Mouse (Mus musculus): Measurements from ENCODE around the gene Prpf31. TPM values are rescaled to one million over a fixed set of nuclear protein-coding genes. Genes with fewer than 3 reads are reported as not detected.

Prpf31 gene
- polyA plus RNA-seq (2015; fragmentation: Nextera tagmentation; extraction: Ambion mirVana), result 115 and 118 TPM in 2 replicates

GRCm38 (mm10) chr7:3629543-3630477 is at the start of gene Prpf31, which contains the start of gene Tfpt:
Prpf31 (plus strand) TSS chr7:3629985.
Tfpt (minus strand) TSS chr7:3629929.
- peak within 1 kb of the TSS; percentile 88 for H3K27ac ChIP-seq (ENCODE audit: low read length)
- peaks cover 28% of the 10 kb centered on the region for H3K36me3 ChIP-seq (ENCODE audit: insufficient read depth, low read length)
- H3K27me3 ChIP-seq (ENCODE audit: insufficient read depth, low read length), result no peaks in the 10 kb centered on the region
- peak; percentile 86 for ATAC-seq (ENCODE audit: low FRiP score, low TSS enrichment)
- H3K4me3 ChIP-seq (ENCODE audit: low read length), result peak within 1 kb of the TSS; percentile 71
- peak within 1 kb of the TSS; percentile 98 for H3K4me2 ChIP-seq (replicated peaks; ENCODE audit: low read depth, low read length)
- WGBS, result 1% methylated on average over 47 of the region's 47 CpGs
- H3K9ac ChIP-seq (replicated peaks; ENCODE audit: low read length), result peak within 1 kb of the TSS; percentile 88
- peaks cover 22% of the 10 kb centered on the region for H3K4me1 ChIP-seq (ENCODE audit: insufficient read depth, low read length)
- H3K9me3 ChIP-seq (ENCODE audit: low read length), result no peaks in the 10 kb centered on the region

- no peaks in the 10 kb centered on the region for H3K9me3 ChIP-seq (ENCODE audit: low read length)
- H3K4me1 ChIP-seq (ENCODE audit: insufficient read depth, low read length), result no peaks in the 10 kb centered on the region
- WGBS, result 23% methylated on average over 2 of the region's 2 CpGs
- H3K36me3 ChIP-seq (ENCODE audit: insufficient read depth, low read length), result no peaks in the 10 kb centered on the region
- H3K4me3 ChIP-seq (ENCODE audit: low read length), result no peak overlapping the region
- no peak for ATAC-seq (ENCODE audit: low FRiP score, low TSS enrichment)
- no peak overlapping the region for H3K9ac ChIP-seq (replicated peaks; ENCODE audit: low read length)
- H3K27ac ChIP-seq (ENCODE audit: low read length), result no peak overlapping the region
- H3K27me3 ChIP-seq (ENCODE audit: insufficient read depth, low read length), result no peaks in the 10 kb centered on the region
- no peak overlapping the region for H3K4me2 ChIP-seq (replicated peaks; ENCODE audit: low read depth, low read length)
Observed at GRCm38 (mm10) chr7:3580029-3580428, 49.8 kb upstream of the Prpf31 start.

DNA sequence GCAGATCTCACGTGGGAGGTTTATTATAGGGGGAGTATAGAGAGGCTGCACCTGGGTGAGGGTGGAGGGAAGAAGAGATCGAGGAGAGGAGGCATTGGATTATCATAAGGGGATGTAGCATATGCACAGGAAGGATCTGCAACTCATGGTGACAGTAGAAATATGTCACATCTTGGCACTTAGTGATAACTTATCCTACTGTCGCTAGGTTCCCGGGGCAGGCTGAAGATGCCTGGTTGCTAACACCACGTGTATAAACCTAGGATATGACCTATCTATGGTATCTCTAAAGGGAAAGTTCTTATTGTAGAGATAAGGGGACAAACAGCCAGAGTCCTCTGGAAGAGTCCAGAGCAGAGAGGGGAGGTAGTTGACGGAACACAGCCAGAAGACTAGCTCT is 44.0 kb upstream of the Prpf31 start:
- no peaks in the 10 kb centered on the region for H3K4me1 ChIP-seq (ENCODE audit: insufficient read depth, low read length)
- H3K4me3 ChIP-seq (ENCODE audit: low read length), result no peak overlapping the region
- no peak overlapping the region for H3K4me2 ChIP-seq (replicated peaks; ENCODE audit: low read depth, low read length)
- no peaks in the 10 kb centered on the region for H3K27me3 ChIP-seq (ENCODE audit: insufficient read depth, low read length)
- 14% methylated on average over 6 of the region's 6 CpGs for WGBS
- no peak overlapping the region for H3K27ac ChIP-seq (ENCODE audit: low read length)
- no peak for ATAC-seq (ENCODE audit: low FRiP score, low TSS enrichment)
- H3K9ac ChIP-seq (replicated peaks; ENCODE audit: low read length), result no peak overlapping the region
- no peaks in the 10 kb centered on the region for H3K9me3 ChIP-seq (ENCODE audit: low read length)
- H3K36me3 ChIP-seq (ENCODE audit: insufficient read depth, low read length), result no peaks in the 10 kb centered on the region

DNA sequence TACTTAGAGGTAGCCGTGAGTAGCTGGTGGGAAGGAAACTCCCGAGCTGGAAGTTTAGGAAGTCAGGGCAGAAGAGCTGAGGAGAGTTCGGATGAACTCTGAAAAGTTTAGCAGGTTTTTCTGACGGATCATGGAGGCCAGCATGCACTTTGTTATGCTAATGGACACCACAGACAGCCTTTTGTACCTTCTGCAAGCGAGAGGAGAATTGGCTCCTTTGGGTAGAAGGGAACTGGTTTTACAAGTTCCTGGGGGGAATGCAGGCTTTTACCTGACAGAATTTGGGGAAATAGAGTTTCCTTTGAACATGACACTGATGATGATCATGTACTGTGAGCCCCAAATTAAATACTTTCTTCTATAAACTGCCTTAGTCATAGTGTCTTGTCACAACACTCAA is 43.5 kb upstream of the Prpf31 start:
- Histone ChIP-seq H3K4me1 (ENCODE audit: insufficient read depth, low read length) (no peaks in the 10 kb centered on the region), H3K9ac (replicated peaks; ENCODE audit: low read length) (no peak overlapping the region), H3K9me3 (ENCODE audit: low read length) (no peaks in the 10 kb centered on the region), H3K27ac (ENCODE audit: low read length) (no peak overlapping the region), H3K27me3 (ENCODE audit: insufficient read depth, low read length) (no peaks in the 10 kb centered on the region), H3K4me3 (ENCODE audit: low read length) (no peak overlapping the region), H3K4me2 (replicated peaks; ENCODE audit: low read depth, low read length) (no peak overlapping the region), H3K36me3 (ENCODE audit: insufficient read depth, low read length) (no peaks in the 10 kb centered on the region)
- ATAC-seq (ENCODE audit: low FRiP score, low TSS enrichment), result no peak
- 9% methylated on average over 5 of the region's 5 CpGs for WGBS

DNA sequence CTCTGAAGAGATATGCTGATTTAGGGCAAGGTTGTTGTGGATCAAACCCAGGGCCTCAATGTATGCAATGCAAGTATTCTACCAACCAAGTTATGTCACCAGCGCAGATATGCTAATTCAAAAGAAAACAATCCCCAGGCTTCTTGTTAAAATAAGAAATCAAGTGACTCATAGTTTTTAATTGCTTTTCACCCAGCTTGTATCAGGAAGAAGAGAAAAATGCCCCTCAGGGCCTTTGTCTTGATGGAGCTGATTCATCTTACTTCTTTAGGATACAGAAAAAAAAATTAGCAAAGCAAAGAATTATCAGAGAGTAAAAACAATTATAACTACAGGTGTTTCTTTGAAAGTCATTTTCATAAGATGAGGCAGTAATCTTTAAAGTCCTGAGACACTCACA is 42.5 kb upstream of the Prpf31 start:
- Histone ChIP-seq H3K9ac (replicated peaks; ENCODE audit: low read length) (no peak overlapping the region), H3K36me3 (ENCODE audit: insufficient read depth, low read length) (no peaks in the 10 kb centered on the region), H3K27me3 (ENCODE audit: insufficient read depth, low read length) (no peaks in the 10 kb centered on the region), H3K4me2 (replicated peaks; ENCODE audit: low read depth, low read length) (no peak overlapping the region), H3K27ac (ENCODE audit: low read length) (no peak overlapping the region), H3K4me3 (ENCODE audit: low read length) (no peak overlapping the region), H3K4me1 (ENCODE audit: insufficient read depth, low read length) (no peaks in the 10 kb centered on the region), H3K9me3 (ENCODE audit: low read length) (no peaks in the 10 kb centered on the region)
- 69% methylated on average over 1 of the region's 1 CpGs for WGBS
- ATAC-seq (ENCODE audit: low FRiP score, low TSS enrichment), result no peak

DNA sequence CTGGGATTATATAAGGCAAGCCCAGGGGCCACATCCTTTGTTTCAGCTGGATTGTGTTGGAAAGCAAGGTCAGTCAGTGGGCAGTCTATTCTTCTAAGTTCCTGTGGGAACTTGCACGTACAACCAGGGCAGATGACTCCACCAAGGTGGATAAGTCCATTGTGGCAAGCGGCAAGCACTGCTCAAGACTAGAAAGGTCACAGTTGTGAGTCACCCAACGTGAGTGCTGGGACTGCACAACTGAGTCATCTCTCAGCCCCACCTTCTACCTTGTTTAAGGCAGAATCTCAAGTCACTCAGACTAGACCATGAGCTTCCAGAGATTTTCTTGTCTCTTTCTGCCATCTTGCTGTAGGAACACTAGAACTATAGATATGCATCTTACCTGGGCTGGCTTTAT is 39.2 kb upstream of the Prpf31 start:
- Histone ChIP-seq H3K4me2 (replicated peaks; ENCODE audit: low read depth, low read length) (no peak overlapping the region), H3K4me1 (ENCODE audit: insufficient read depth, low read length) (no peaks in the 10 kb centered on the region), H3K27ac (ENCODE audit: low read length) (no peak overlapping the region), H3K9me3 (ENCODE audit: low read length) (no peaks in the 10 kb centered on the region), H3K9ac (replicated peaks; ENCODE audit: low read length) (no peak overlapping the region), H3K4me3 (ENCODE audit: low read length) (no peak overlapping the region), H3K36me3 (ENCODE audit: insufficient read depth, low read length) (no peaks in the 10 kb centered on the region), H3K27me3 (ENCODE audit: insufficient read depth, low read length) (no peaks in the 10 kb centered on the region)
- WGBS, result 79% methylated on average over 3 of the region's 3 CpGs
- no peak for ATAC-seq (ENCODE audit: low FRiP score, low TSS enrichment)

DNA sequence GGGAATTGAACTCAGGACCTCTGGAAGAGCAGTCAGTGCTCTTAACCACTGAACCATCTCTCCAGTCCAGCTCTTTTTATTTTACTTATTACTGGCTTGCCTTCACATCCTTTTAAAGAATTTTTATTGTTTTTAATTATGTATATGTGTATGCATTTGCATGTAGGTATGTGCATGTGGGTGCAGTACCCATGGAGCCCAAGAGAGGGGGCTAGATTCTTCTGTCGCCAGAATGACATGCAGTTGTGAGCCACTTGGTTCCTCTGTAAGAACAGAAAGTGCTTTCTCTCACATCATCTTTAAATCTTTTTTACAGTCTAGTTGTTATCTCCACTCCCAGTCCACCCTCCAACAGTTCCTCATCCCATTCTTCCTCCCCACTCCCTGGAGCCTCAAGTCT is 38.3 kb upstream of the Prpf31 start:
- Histone ChIP-seq H3K36me3 (ENCODE audit: insufficient read depth, low read length) (no peaks in the 10 kb centered on the region), H3K4me1 (ENCODE audit: insufficient read depth, low read length) (no peaks in the 10 kb centered on the region), H3K9me3 (ENCODE audit: low read length) (no peaks in the 10 kb centered on the region), H3K27me3 (ENCODE audit: insufficient read depth, low read length) (no peaks in the 10 kb centered on the region), H3K9ac (replicated peaks; ENCODE audit: low read length) (no peak overlapping the region), H3K4me3 (ENCODE audit: low read length) (no peak overlapping the region), H3K4me2 (replicated peaks; ENCODE audit: low read depth, low read length) (no peak overlapping the region), H3K27ac (ENCODE audit: low read length) (no peak overlapping the region)
- no peak for ATAC-seq (ENCODE audit: low FRiP score, low TSS enrichment)
- 60% methylated on average over 1 of the region's 1 CpGs for WGBS

GRCm38 (mm10) chr7:3593855-3594254 is 35.9 kb upstream of the Prpf31 start:
- Histone ChIP-seq H3K36me3 (ENCODE audit: insufficient read depth, low read length) (no peaks in the 10 kb centered on the region), H3K9me3 (ENCODE audit: low read length) (no peaks in the 10 kb centered on the region), H3K27ac (ENCODE audit: low read length) (no peak overlapping the region), H3K4me1 (ENCODE audit: insufficient read depth, low read length) (no peaks in the 10 kb centered on the region), H3K9ac (replicated peaks; ENCODE audit: low read length) (no peak overlapping the region), H3K4me2 (replicated peaks; ENCODE audit: low read depth, low read length) (no peak overlapping the region), H3K27me3 (ENCODE audit: insufficient read depth, low read length) (no peaks in the 10 kb centered on the region), H3K4me3 (ENCODE audit: low read length) (no peak overlapping the region)
- ATAC-seq (ENCODE audit: low FRiP score, low TSS enrichment), result no peak

- Histone ChIP-seq H3K9ac (replicated peaks; ENCODE audit: low read length) (peak overlapping the region; percentile 48), H3K36me3 (ENCODE audit: insufficient read depth, low read length) (no peaks in the 10 kb centered on the region), H3K27me3 (ENCODE audit: insufficient read depth, low read length) (no peaks in the 10 kb centered on the region), H3K4me3 (ENCODE audit: low read length) (peak overlapping the region; percentile 25), H3K27ac (ENCODE audit: low read length) (peak overlapping the region; percentile 66), H3K4me1 (ENCODE audit: insufficient read depth, low read length) (no peaks in the 10 kb centered on the region), H3K9me3 (ENCODE audit: low read length) (no peaks in the 10 kb centered on the region), H3K4me2 (replicated peaks; ENCODE audit: low read depth, low read length) (peak overlapping the region; percentile 46)
- WGBS, result 17% methylated on average over 5 of the region's 5 CpGs
- ATAC-seq (ENCODE audit: low FRiP score, low TSS enrichment), result peak; percentile 46
Observed at GRCm38 (mm10) chr7:3594686-3595085, 35.1 kb upstream of the Prpf31 start.

DNA sequence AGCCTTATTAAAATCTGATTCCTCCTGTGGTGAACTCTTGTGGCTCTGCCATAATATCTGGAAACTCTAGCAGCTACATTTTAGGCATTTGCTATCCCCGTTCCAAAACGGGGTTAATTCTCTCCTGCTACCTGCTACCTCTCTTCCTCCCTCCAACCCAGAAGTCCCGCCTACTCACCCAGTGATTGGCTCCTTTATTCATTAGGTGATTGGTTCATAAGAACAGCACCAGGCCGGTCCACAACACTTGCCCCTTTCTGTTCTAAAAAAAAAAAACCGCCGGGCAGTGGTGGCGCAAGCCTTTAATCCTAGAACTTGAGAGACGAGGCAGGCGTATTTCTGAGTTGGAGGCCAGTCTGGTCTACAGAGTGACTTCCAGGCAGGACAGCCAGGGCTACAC is 34.6 kb upstream of the Prpf31 start:
- H3K9me3 ChIP-seq (ENCODE audit: low read length), result no peaks in the 10 kb centered on the region
- H3K27me3 ChIP-seq (ENCODE audit: insufficient read depth, low read length), result no peaks in the 10 kb centered on the region
- H3K4me3 ChIP-seq (ENCODE audit: low read length), result peak overlapping the region; percentile 25
- H3K36me3 ChIP-seq (ENCODE audit: insufficient read depth, low read length), result no peaks in the 10 kb centered on the region
- H3K4me2 ChIP-seq (replicated peaks; ENCODE audit: low read depth, low read length), result peak overlapping the region; percentile 46
- 15% methylated on average over 9 of the region's 9 CpGs for WGBS
- peak; percentile 75; the same call in 1 of the 2 replicates for ATAC-seq (ENCODE audit: low FRiP score, low TSS enrichment)
- H3K4me1 ChIP-seq (ENCODE audit: insufficient read depth, low read length), result no peaks in the 10 kb centered on the region
- peak overlapping the region; percentile 66 for H3K27ac ChIP-seq (ENCODE audit: low read length)
- peak overlapping the region; percentile 48 for H3K9ac ChIP-seq (replicated peaks; ENCODE audit: low read length)

Data from kidney, embryonic 16.5 days (tissue).